Mouse (Mus musculus) heart, embryonic 10.5 days (tissue): ENCODE measurements around the gene Acp7. TPM values are rescaled to one million over a fixed set of nuclear protein-coding genes. Genes with fewer than 3 reads are reported as not detected.
"Not testable (repeated sequence)": the region's sequence is repeated elsewhere in the genome, so short reads cannot be mapped to it uniquely, and the experiment has no call there.

Experiments
- DNase-seq: peaks from one replicate; pipeline ENCODE4 v3.0.0-alpha.2; 2017; ENCODE audit warnings: low spot score
- H3K27ac ChIP-seq: fragments of 300-500 bp; sonication (generic); 2 replicates; pipeline ENCODE4 v1.5.1; 2016; ENCODE audit warnings: mild to moderate bottlenecking
- H3K27me3 ChIP-seq: fragments of 300-500 bp; sonication (generic); 2 replicates; pipeline ENCODE4 v1.6.1; 2016; ENCODE audit warnings: mild to moderate bottlenecking; ENCODE audit not compliant: poor library complexity, insufficient read depth, severe bottlenecking
- H3K36me3 ChIP-seq: fragments of 300-500 bp; sonication (generic); 2 replicates; pipeline ENCODE4 v1.6.1; 2016; ENCODE audit warnings: mild to moderate bottlenecking, moderate library complexity
- H3K4me1 ChIP-seq: fragments of 300-500 bp; sonication (generic); 2 replicates; pipeline ENCODE4 v1.6.1; 2016; ENCODE audit warnings: mild to moderate bottlenecking
- H3K4me3 ChIP-seq: fragments of 300-500 bp; sonication (generic); 2 replicates; pipeline ENCODE4 v1.5.1; 2016; ENCODE audit warnings: mild to moderate bottlenecking, moderate library complexity
- H3K9me3 ChIP-seq: fragments of 300-500 bp; sonication (generic); 2 replicates; pipeline ENCODE4 v1.6.1; 2016; ENCODE audit warnings: mild to moderate bottlenecking, moderate library complexity
- WGBS: fragments of 180-500 bp; shearing (Covaris S2); methylation state at CpG from one replicate; pipeline ENCODE4 v1.1.7; 2016; 5-methylcytosine and 5-hydroxymethylcytosine counted together
- polyA plus RNA-seq: library from polyadenylated mRNA; unstranded; fragments of >200 nt; fragmentation: Nextera tagmentation; extraction: Ambion mirVana; gene quantifications from 2 replicates; pipeline ENCODE4 v1.2.1, GENCODE M21; 2016

Acp7 gene
- polyA plus RNA-seq, 1 experiment from 2014 or later: not detected

DNA sequence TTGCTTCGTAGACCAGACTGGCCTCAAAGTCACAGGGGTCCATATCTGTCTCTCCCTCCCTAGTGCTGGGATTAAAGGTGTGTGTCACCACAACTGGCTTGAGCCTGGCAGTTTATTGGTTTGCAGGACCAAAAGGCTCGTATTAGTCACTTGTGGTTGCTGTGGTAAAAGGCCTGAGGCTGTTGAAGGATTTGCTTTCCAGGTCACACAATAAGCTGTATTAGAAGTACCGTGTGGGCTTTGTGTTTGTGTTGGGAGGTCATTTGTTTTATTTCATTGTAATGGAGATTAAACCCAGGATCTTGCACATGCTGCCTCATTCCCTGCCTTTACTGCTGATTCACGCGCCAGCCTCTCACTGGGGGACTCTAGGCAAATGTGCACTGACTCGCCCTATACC lies 14.2 kb upstream of the Acp7 start:
- 75% methylated on average over 6 of the region's 6 CpGs for WGBS
- Histone ChIP-seq H3K27ac (no peak overlapping the region), H3K4me1 (no peaks in the 10 kb centered on the region), H3K36me3 (no peaks in the 10 kb centered on the region), H3K27me3 (no peaks in the 10 kb centered on the region), H3K9me3 (no peaks in the 10 kb centered on the region), H3K4me3 (no peak overlapping the region)
- DNase-seq: no peak

GRCm38 (mm10) chr7:28641546-28641945 lies 10.4 kb upstream of the Acp7 start:
- 65% methylated on average over 8 of the region's 8 CpGs for WGBS
- no peaks in the 10 kb centered on the region for H3K36me3 ChIP-seq
- no peaks in the 10 kb centered on the region for H3K27me3 ChIP-seq
- H3K4me1 ChIP-seq: peaks cover 6% of the 10 kb centered on the region
- no peak for DNase-seq
- H3K4me3 ChIP-seq: no peak overlapping the region
- no peak overlapping the region for H3K27ac ChIP-seq
- H3K9me3 ChIP-seq: no peaks in the 10 kb centered on the region

DNA sequence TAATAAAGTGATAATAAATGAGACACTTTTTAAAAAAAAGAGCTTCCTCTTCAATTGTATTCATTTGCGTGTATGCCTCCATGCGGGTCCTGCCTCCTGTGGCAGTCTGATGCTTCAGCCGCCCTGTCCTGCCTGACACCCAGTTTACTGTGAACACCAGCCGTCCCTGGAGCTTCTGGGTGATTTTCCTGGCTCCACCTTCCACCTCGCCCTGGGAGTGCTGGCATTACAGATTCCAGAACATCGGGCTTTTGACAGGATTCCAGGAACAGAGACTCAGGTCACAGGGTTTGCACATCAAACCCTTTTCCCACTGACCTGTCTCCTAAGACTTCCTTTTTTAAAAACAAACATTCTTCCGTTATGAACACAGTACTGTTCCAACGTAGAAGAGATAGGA lies 6.4 kb upstream of the Acp7 start:
- Histone ChIP-seq H3K4me1 (peaks cover 6% of the 10 kb centered on the region), H3K36me3 (no peaks in the 10 kb centered on the region), H3K4me3 (no peak overlapping the region), H3K9me3 (no peaks in the 10 kb centered on the region), H3K27ac (no peak overlapping the region), H3K27me3 (peaks cover 3% of the 10 kb centered on the region; the same call in 1 of the 2 replicates)
- 11% methylated on average over 8 of the region's 8 CpGs for WGBS
- DNase-seq: no peak

GRCm38 (mm10) chr7:28634128-28634527 lies 3.0 kb upstream of the Acp7 start:
- no peaks in the 10 kb centered on the region for H3K9me3 ChIP-seq
- H3K36me3 ChIP-seq: no peaks in the 10 kb centered on the region
- H3K4me1 ChIP-seq: peaks cover 15% of the 10 kb centered on the region
- WGBS: 64% methylated on average over 4 of the region's 4 CpGs
- no peak overlapping the region for H3K27ac ChIP-seq
- peaks cover 33% of the 10 kb centered on the region for H3K27me3 ChIP-seq
- no peak overlapping the region for H3K4me3 ChIP-seq
- no peak for DNase-seq

DNA sequence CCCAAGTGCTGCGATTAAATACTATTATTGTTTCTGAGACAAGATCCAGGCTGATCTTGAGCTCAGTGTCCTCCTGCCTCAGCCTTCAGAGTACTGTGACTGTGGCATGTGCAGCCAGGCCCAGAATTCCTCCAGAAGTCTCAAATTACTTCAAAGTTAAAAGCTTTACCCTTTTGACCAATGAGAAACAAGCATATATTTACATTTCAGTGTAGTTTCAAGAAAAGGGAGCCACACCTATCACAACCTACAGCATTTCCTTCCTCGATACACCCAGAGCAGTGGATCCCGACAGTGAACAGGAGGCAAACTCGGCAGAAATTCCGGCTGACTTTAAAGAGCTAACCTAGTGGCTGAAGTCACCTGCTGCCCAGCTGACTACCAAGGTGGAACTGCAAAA lies 6.3 kb downstream of the Acp7 start:
- no peak overlapping the region for H3K4me3 ChIP-seq
- no peaks in the 10 kb centered on the region for H3K36me3 ChIP-seq
- 74% methylated on average over 5 of the region's 5 CpGs for WGBS
- H3K9me3 ChIP-seq: no peaks in the 10 kb centered on the region
- no peaks in the 10 kb centered on the region for H3K4me1 ChIP-seq
- no peak overlapping the region for H3K27ac ChIP-seq
- H3K27me3 ChIP-seq: peaks cover 20% of the 10 kb centered on the region
- DNase-seq: no peak

- Histone ChIP-seq H3K27ac (no peak overlapping the region), H3K4me1 (no peaks in the 10 kb centered on the region), H3K9me3 (no peaks in the 10 kb centered on the region), H3K36me3 (no peaks in the 10 kb centered on the region), H3K4me3 (no peak overlapping the region), H3K27me3 (no peaks in the 10 kb centered on the region)
- 67% methylated on average over 9 of the region's 9 CpGs for WGBS
- no peak for DNase-seq
Measured at GRCm38 (mm10) chr7:28619098-28619715, 11.9 kb downstream of the Acp7 start.

DNA sequence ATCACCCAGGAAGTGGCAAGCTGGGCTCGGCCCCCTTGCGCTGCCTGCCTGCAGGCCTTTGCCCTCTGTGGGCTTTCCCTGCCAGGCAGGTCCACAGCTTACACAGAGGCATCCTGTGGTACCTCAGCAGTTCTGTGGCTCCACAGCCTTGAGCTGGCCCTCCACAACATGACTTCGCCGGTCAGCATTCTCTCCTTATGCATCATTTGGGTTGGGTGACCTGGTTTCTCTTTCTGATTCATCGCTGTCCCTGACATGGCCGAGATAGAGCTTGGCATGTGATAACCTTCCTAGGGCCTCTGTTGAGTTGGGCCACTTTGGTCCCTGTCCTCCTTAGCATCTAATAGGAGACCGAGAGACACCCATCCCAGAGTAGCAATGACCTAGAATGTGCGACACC lies 25.2 kb downstream of the Acp7 start:
- Histone ChIP-seq H3K4me1 (no peaks in the 10 kb centered on the region), H3K27ac (no peak overlapping the region), H3K4me3 (no peak overlapping the region), H3K36me3 (no peaks in the 10 kb centered on the region), H3K27me3 (peaks cover 4% of the 10 kb centered on the region; the same call in 1 of the 2 replicates), H3K9me3 (no peaks in the 10 kb centered on the region)
- no peak for DNase-seq
- 85% methylated on average over 8 of the region's 8 CpGs for WGBS

DNA sequence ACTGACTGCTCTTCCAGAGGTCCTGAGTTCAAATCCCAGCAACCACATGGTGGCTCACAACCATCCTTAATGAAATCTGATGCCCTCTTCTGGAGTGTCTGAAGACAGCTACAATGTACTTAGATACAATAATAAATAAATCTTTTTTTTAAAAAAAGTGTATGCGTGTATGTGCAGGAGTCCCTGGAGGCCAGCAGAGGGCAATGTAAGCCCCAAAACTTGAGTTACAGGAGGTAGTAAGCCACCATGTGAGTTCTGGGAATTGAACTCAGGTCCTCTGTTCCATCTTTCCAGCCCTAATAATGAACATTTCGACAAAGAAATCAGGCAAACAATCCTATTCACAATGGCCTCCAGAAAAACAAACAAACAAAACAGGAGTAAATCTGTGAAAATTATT lies 27.3 kb downstream of the Acp7 start:
- 76% methylated on average over 2 of the region's 2 CpGs for WGBS
- not testable (repeated sequence) for H3K9me3 ChIP-seq, H3K36me3 ChIP-seq, H3K4me1 ChIP-seq, H3K27me3 ChIP-seq, H3K27ac ChIP-seq, H3K4me3 ChIP-seq, DNase-seq

DNA sequence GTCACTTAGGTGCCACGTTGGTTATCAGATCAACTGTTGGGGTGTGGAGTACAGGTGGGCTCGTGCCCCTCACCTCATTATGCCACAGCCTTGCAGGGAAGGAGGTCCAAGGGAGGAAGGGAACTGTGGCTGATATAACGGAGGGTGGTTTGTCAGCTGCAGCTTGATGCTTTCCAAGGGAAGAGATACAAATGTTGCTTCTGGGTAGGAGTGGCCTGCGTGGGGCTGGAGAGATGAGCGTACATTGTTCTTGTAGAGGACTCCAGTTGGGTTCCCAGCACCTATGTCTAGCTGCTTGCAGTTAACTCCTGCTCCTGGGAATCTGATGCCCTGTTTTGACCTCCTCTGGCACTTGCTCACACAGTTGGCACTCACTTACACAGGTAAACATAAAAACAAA lies 28.0 kb downstream of the Acp7 start:
- H3K4me1 ChIP-seq: no peaks in the 10 kb centered on the region
- WGBS: 69% methylated on average over 5 of the region's 5 CpGs
- DNase-seq: no peak

GRCm38 (mm10) chr7:28601668-28602067 lies 29.5 kb downstream of the Acp7 start:
- no peak overlapping the region for H3K4me3 ChIP-seq
- WGBS: 28% methylated on average over 7 of the region's 7 CpGs
- H3K27ac ChIP-seq: no peak overlapping the region
- H3K36me3 ChIP-seq: no peaks in the 10 kb centered on the region
- DNase-seq: no peak
- peaks cover 7% of the 10 kb centered on the region for H3K4me1 ChIP-seq
- H3K27me3 ChIP-seq: no peaks in the 10 kb centered on the region
- no peaks in the 10 kb centered on the region for H3K9me3 ChIP-seq

More for the DNA sequence above, 28.0 kb downstream of the Acp7 start:
- Histone ChIP-seq H3K36me3 (no peaks in the 10 kb centered on the region), H3K27me3 (peaks cover 4% of the 10 kb centered on the region; the same call in 1 of the 2 replicates), H3K9me3 (no peaks in the 10 kb centered on the region), H3K27ac (no peak overlapping the region), H3K4me3 (no peak overlapping the region)

DNA sequence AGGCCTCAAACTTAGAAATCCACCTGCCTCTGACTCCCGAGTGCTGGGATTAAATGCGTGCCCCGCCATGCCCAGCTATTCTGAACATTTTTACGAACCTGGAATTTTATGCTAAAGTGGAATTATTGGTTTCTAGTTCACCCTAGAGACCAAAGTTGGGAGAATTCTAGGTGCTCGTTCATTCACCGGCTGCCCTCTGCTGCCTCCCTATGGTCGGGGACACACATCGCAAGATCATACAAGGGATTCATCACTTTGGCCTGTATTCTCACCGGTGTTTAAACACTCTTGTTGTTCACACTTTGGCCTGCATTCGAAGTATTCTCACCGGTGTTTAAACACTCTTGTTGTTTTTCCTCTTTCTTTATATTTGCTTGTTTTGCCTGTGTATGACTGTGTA lies 30.1 kb downstream of the Acp7 start:
- DNase-seq: peak; percentile 89
- 14% methylated on average over 11 of the region's 11 CpGs for WGBS
- H3K27ac ChIP-seq: no peak overlapping the region

DNA sequence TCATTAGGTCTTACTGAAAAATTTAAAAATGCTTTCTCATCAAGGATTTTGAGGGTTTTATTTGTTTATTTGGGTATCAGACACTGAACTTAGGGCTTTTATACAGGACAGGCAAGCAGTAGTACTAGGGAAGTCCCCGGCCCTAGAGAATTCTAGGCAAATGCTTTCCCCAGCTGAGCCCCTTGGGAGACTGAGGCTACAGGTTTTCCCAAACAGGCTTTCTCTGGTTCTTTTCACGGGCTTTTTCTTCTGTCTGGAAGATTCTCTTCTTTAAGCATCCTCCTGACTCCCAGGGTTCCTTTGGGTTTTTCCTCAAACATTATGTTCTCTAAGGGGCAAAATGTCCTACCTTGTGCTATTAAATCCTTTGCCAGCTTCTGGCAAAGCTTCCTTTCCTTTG lies 32.2 kb downstream of the Acp7 start:
- H3K4me1 ChIP-seq: peaks cover 34% of the 10 kb centered on the region
- no peak for DNase-seq
- no peaks in the 10 kb centered on the region for H3K27me3 ChIP-seq
- WGBS: 70% methylated on average over 2 of the region's 2 CpGs
- peak overlapping the region; percentile 96; the same call in 1 of the 2 replicates for H3K27ac ChIP-seq
- no peaks in the 10 kb centered on the region; the same call in 1 of the 2 replicates for H3K36me3 ChIP-seq
- no peak overlapping the region for H3K4me3 ChIP-seq
- H3K9me3 ChIP-seq: no peaks in the 10 kb centered on the region

More for the DNA sequence above, 30.1 kb downstream of the Acp7 start:
- Histone ChIP-seq H3K27me3 (no peaks in the 10 kb centered on the region), H3K4me3 (no peak overlapping the region), H3K9me3 (no peaks in the 10 kb centered on the region), H3K36me3 (no peaks in the 10 kb centered on the region), H3K4me1 (peaks cover 13% of the 10 kb centered on the region)

DNA sequence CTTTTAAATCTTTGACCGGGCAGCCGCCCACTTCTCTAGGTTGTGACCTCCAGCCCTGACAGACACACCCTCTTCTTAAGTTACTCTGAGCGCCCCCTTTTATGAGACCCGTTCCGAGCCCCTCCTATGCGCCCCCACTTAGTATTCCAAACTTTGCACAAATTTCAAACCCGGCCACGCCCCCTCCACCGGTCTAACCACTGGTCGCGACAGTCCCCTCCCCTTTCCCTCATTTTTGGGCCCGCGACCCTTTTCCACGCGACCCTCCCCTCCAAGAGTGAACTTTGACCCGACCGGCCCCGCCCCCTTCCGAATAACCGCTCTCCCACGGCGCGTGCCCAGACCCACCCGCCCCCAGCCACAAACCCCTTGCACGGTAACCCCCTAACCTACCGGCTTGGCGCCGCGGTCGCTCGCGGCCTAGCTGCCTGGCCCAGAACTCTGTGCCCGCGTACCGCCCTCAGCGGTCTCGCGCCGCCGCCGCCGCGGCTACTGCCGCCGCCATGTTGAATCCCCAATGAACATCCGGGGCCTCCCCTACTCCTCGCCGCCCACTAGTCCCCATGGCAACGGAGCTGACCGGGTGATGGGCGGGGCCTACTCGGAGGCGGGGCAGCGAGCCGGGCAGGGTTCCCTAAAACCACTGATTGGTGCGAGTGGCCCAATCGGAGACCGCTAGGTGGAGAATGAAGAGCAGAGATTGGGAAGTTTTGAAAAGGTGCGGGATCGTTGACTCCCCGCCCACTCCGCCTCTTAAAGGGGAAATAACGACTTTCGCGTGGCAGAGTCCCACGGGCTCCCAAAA lies 33.3 kb downstream of the Acp7 start, which contains the start of the genes Samd4b and Pak4:
Samd4b (minus strand) TSS at position 503 of the 805 bp plus-strand sequence.
Pak4 (minus strand) TSS at position 544 of the 805 bp plus-strand sequence.
- DNase-seq: peak; percentile 99
- H3K4me3 ChIP-seq: peak within 1 kb of the TSS; percentile 86
- peak within 1 kb of the TSS; percentile 96 for H3K27ac ChIP-seq
- H3K9me3 ChIP-seq: no peaks in the 10 kb centered on the region
- H3K27me3 ChIP-seq: no peaks in the 10 kb centered on the region
- H3K36me3 ChIP-seq: no peaks in the 10 kb centered on the region; the same call in 1 of the 2 replicates
- peaks cover 45% of the 10 kb centered on the region for H3K4me1 ChIP-seq
- WGBS: under 1% methylated on average over 66 of the region's 66 CpGs
